Mouse (Mus musculus): ENCODE results near the gene Phf24. TPM values are rescaled to one million over a fixed set of nuclear protein-coding genes. Genes with fewer than 3 reads are reported as not detected.

The Phf24 gene
- total RNA-seq, 2 experiments from 2014 or later = 3.4 to 5.4 TPM

DNA sequence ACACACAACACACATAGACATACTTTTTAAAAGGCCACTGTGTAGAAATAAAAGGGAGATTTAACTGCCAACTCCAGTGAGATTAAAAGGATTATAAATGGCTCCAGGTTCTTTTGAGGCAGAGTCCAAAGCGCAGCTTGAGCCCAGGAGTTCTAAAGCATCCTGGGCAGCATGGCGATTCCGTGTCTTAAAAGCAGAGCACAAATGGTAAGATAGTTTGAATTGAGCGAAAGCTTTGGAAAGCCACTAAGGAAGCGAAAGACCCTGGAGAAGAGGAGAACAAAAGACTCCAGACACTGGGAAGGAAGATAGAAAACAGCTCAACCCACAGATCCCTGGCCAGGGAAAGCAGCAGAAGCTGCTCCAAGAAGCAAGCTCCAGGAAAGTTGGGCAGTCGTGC, 11.5 kb upstream of the Phf24 start:
- no peak for DNase-seq (ENCODE audit: low spot score in 2 of 2)

DNA sequence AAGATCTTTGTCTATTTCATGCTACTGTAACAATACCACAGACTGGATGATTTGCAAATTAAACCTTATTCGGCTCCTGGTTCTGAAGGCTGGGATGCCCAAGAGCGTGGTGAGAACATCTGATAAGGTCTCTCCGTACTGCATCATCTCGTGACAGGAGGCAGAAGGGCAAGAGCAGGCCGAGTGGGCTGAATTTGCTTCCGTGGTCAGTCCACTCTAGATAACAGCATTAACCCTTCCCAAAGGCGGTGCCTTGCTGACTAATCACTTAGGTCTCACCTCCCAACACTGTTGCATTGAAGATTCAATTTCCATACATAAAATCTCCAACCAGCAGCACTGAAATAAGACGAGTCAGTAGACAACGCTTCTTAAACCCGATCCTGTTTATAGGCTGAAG, 3.1 kb upstream of the Phf24 start:
- DNase-seq (ENCODE audit: low spot score in 2 of 2) = no peak

DNA sequence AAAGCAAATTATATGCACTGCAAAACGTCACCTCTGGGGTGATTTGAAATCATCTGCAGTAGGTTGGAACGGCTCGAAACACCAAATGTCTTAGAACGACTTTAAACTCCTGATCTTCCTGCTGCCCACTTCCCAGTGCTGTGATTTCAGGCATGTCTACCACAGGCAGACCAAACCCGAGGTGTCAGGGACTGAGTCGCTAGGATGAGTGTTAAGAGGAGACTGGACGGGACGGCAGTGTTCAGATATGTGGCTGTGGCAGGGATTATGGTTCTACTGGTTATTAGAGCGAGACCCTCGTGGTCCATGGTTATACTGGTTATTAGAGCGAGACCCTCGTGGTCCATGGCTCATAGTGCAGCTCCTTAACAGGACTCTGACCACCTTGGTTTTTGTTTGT, 1.1 kb upstream of the Phf24 start:
- no peak for DNase-seq (ENCODE audit: low spot score in 2 of 2)

DNA sequence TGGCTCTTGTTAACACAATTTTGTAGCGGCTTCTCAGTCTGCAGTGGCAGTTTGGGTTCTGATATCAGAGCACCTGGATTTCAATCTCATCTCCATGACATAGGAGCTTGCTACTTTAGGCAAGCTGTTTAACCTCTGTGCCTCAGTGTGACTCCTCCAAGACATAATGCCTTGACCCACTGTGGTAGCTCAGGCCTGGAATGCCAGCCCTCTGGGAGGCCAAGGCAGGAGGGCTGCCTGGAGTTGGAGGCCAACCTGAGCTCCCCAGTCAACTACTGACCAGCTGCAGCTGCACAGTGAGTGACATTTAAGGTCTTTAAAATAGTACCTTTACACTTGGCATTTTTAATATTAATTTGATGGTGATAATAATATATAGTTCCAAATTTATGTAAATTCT, 494 bp upstream of the Phf24 start:
- DNase-seq (ENCODE audit: low spot score in 2 of 2) = no peak

DNA sequence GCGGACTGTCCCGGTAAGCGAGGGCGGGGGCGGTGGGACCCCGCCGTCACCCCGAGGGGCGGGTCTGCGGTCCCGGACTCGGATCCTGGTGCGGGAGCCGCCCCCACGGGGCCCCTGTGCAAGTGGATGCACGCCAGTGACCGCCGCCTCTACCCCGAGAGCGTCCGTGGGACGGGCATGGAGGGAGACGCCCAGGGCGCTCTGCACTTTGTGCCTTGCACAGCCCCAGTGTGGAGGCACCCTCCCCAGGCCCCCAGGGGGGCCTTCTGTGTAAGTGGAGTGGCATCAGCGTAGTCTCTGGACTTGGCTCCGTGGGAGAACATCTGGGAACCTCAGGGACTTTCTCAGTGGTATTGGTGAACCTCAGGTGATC, 928 bp downstream of the Phf24 start:
- no peak for DNase-seq (ENCODE audit: low spot score in 2 of 2)

DNA sequence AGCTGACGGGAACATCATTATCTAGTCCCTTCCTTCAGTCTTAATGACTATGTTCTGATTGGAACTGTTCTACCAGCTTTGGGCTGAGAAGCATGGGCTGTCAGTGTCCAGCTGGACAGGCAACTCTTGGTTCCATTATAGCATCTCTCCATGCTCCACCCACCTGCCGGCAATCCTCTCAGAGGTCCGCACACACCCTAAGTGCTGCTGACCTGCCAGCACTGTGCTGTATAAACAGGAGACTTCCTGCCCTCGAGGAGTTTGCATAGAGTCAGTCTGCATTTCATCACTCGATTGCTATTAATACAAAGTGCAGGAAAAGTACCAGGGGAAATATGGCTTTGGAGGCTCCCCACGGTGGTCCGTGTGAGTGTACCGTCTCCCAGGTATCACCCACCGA, 4.3 kb downstream of the Phf24 start:
- DNase-seq (ENCODE audit: low spot score in 2 of 2) = no peak

DNA sequence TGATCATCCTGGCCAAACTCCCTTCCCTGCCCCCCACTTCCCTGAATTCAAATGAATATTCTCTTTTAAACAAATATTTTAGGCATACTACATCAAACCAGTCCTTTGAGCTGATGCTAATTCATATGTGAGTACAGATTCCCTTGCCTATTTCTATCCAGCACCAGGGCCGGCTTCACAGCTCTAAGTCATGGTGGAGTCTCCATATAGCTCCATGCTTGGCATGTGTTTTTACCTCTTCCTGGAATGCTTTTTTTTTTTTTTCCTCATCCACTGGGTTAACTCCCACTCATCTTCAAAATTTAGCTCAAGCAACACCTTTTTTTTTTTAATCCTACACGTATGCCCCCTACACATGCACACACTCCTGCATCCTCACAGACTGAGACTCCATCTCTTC, 5.1 kb downstream of the Phf24 start:
- DNase-seq (ENCODE audit: low spot score in 2 of 2) = no peak

DNA sequence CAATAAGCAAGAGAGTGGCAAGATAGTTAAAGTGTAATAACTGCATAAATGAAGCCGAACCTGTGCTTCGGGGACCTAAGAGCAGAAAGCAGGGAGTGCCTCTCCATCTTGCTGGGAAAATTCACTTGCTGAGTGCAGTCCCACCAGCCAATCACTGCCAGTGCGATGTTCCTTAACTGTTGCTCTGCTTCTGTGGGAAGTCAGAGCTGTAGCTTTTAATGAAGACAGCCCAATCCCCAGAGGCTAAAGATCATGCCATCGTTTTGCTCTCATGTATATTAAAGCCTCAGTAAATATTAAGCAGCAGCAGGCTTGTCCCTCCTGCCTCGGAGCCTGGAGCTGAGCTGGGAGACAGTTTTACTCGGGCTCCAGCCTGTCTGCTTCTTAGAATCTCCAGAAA, 5.6 kb downstream of the Phf24 start:
- DNase-seq (ENCODE audit: low spot score in 2 of 2) = no peak

DNA sequence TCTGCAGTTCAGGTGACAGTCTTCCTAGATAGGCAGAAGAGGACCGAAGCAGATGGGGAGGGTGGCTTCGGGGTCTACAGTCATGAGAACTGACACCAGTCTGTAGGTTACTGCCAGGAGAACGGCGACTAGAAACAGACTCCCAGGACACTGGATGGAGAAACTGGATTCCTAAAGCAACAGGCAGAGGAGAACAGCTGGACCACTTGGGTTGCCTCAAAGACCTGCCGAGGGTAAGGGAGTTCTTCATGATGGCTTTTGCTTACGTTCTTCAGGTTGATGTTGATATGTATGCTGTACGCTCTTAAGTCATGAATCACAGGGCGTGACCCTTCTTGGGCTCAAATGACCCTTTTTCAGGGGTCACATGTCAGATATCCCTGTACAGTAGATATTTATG, 6.0 kb downstream of the Phf24 start:
- no peak for DNase-seq (ENCODE audit: low spot score in 2 of 2)

DNA sequence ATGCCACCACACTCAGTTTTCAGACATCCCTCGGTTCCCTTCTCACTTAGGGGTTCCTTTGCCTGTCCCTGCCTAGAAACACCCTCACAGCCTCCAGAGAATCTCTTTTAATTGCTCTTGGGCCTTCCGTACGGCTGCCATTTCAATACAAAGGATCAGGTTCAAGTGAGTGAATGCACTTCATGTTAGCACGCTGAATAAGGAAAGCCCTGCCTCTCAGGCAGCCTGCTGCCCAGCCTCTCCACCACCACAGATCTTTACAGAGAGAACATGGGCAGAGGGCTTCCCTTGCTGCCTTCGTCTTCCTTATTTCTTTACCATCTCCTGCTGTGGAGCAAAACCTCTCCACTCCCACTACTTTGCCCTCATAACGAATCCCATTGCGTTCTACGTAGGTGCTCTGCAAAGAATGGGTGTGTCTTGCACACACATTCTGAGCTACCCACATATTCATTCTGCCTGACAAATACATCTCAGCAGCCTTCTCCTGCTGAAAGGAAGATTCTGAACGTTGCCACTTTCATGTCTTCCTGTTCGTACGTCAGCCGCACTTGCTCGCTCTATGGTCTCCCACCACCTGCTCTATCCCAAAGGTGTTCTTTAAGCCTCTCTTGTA, 7.7 kb downstream of the Phf24 start:
- no peak for DNase-seq (ENCODE audit: low spot score in 2 of 2)

DNA sequence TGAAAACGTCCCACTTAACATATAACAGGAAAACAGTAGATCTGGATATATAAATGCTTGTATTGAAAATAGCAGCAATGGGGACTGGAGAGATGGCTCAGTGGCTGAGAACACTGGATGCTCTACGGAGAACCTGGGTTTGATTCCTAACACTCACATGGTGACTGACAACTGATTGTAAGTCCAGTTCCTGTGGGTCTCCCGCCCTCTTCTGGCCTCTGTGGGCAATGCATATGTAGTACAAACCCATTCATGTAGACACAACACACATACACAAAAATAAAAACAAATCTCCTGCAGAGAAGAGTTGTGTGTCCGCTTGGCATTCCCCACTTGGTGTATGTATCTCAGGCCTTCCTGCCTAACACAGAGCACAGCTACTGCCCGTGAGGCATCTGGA, 11.7 kb downstream of the Phf24 start:
- no peak for DNase-seq (ENCODE audit: low spot score in 2 of 2)

DNA sequence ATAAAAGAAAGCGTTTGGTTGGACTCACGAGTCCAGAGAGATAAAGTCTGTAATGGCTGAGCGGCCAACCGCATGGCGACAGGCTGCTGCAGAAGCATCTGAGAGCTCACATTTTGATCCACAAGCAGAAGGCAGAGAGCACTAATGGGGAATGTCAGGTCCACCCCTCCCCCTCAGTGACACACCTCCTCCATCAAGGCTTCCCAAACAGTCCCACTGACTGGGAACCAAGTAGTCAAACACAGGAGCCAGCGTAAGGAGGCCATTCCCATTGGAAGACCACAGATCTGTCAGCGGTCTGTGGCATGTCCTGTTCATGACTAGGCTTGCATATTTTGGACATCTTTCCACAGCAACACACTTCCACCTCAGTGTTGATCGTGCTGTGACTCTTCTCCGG, 12.5 kb downstream of the Phf24 start:
- DNase-seq (ENCODE audit: low spot score in 2 of 2) = no peak

DNA sequence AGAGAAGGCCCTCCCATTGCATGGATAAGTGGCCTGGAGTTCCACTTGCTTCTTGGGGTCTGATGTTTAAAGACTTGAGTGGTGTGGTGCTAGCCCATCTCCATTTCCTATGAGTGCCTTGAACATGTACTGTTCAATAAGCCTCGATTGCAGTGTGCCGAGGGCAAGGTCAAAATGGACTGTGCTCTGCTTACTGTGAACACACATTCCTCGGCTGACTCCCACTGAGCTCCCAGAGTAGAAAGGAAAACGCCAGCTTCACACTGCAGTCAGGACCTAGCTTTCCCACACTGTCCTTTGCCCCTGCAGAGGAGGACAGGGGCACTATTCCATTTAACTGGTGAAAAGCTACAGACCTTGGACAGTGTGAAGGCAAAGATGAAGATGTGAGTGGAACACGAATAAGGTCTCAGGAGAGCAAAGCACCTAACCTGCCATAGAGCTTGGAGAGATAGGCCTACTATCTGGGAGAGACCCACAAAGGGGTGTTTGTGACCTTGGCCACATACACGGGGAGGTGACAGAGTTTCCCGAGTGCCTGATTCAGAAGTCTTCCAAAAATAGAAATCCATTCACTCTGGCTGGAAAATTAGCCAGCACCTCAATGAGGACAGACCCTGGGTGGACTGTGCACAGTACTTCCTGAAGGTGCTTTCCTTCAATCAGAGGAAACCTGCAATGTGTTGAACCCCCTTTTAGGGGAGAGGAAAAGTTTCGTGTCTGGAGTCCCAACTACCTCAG, 15.9 kb downstream of the Phf24 start:
- DNase-seq (ENCODE audit: low spot score in 2 of 2) = no peak

DNA sequence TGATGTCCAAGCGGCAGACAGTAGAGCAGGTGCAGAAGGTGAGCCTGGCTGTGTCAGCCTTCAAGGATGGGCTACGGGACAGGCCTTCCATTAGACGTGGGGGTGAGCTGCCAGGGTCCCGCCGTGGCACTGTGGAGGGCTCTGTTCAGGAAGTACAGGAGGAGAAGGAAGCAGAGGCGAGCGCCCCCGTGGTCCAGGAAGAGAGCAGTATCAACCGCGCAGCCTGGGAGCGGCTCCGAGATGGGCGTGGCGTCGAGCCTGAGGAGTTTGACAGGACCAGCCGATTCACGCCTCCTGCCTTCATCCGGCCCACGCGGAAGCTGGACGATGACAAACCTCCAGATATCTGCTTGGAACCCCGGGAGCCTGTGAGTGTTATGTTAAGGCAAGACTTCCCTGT, 17.2 kb downstream of the Phf24 start:
- DNase-seq (ENCODE audit: low spot score in 2 of 2) = no peak

DNA sequence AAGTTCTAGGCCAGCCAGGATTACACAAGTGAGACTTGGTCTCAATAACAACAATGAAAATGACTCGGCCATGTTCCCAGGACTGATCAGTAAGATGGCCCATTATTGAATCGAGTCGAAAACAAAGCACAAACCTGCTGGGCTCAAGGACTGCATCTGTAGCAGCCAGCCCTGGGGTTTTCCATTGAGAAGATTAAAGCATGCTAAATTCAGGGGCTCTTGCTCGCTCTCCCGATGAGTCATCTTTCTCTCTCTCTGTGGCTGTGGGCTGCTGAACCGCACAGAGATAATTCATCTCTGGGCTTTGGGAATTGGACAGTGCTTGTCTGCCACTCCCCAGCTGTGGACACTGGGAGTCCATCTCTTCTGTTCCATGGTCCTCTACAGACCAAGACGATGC, 24.9 kb downstream of the Phf24 start:
- DNase-seq (ENCODE audit: low spot score in 2 of 2) = no peak

DNA sequence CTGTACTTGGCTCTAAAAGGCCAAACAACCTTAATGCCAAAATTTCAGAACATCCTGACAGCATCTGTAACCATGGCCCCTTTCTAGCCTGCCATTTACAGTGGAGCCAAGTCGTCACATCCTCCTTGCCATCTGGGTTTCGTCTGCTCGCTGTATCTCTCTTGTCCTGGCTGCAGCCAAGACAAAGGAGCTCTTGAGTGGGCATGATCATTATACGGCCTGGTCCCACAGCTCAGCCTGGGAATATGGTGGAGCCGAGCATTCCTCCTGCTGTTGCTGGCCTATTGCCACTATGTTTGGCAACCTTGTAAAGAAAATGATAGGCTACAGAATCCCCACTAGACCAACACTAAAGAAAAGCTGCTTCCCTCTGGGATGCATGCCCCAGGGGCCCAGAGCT, 26.9 kb downstream of the Phf24 start:
- DNase-seq (ENCODE audit: low spot score in 2 of 2) = no peak

DNA sequence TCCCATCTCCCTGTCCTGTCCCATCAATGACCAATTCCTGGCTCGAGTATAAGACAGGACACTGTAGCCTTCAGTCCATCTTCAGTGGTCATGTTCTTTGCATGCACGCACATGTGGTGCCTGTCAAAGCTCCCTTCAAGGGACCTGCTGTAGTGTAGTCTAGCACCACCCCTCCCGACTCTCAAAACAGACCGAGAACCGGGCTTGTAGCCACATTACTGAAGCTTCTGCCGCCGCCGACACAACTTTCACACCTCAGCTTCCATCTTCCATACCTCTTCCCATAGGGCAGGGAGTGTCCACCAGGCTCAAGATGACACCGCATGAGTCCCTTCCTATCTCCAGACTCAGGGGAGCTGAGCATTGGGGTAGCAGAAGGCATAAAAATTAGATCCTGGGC, 27.7 kb downstream of the Phf24 start:
- no peak for DNase-seq (ENCODE audit: low spot score in 2 of 2)

DNA sequence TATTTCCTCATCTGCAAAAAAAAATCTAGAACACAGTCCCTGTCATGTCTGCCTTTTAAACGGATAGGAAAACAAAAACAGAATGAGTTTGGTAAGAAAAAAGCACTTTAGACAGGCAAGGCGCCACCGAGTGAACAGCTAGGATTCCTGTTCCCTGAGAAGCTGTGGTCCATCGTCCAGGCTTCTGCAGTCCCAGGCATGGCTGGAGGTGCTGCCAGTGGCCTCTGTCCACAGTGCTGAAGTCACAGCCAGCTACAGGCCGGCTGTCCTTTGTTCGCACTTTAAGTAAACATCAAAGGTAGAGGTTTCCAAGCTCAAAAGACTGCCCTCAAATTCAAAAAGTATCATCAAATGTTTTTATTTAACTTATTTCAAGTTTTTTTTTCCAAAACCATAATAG, 28.6 kb downstream of the Phf24 start:
- no peak for DNase-seq (ENCODE audit: low spot score in 2 of 2)

DNA sequence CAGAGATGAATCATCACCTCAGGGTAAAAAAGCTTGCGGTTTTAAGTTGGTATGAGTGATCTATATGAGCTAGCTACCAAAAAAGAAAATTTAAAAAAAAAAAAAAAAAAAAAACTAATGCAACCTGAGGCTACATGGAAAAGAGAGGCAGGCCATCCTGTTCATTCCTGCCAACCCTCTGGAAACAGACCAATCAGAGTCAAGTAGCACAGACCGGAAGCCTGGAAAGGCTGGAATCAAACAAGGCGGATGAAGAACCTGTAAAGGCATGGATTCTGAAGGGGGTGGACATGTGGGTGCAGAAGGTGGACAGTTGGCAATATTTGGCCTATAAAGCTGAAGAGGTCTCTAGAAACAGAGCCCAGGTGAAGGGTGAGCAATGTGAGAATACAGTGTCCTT, 29.0 kb downstream of the Phf24 start:
- DNase-seq (ENCODE audit: low spot score in 2 of 2) = no peak

DNA sequence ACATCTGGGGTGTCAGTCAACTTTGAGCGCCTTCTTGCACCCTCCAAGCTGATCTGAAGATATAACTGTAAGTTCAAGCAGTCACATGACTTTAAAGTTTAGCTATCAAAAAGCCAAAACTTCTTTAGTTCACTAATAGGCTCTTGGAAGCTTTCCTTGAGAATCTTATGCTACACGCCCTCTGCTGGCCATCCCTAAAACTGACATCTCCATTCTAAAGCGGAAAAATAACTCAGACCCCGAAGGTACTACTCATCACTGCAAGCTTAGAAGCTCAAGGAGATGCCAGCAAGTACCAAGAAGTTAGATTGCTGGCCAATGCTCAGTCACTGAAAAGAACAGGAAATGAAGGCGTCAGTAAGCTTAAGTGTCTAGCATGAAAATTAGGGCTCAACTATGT, 29.5 kb downstream of the Phf24 start:
- no peak for DNase-seq (ENCODE audit: low spot score in 2 of 2)

DNA sequence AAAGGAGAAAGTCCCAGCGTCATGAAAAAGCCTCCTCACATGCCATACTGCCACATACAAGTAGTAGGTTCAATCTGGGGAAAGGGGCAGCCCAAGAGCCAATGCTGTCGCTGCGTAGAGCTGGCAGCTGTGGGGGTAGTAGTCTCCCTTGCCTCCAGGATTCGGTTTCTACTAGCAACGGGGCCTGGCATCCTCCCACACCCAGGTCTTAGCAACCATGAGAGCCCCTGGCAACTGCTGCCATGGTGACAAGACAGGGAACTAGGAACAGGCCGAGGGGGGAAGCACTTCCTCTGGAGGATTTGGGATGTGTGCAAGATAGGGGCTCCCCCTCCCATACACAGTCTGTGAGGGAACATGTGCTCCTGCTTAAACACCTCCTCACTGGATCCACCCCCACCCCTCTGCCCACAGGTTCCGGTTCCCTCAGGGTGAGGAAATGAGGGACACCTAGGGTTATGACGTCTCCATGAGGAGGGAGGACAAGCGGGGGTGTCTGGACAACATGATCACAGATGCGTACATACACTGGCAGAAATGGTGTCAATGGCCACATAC, 30.4 kb downstream of the Phf24 start:
- DNase-seq (ENCODE audit: low spot score in 2 of 2) = no peak

DNA sequence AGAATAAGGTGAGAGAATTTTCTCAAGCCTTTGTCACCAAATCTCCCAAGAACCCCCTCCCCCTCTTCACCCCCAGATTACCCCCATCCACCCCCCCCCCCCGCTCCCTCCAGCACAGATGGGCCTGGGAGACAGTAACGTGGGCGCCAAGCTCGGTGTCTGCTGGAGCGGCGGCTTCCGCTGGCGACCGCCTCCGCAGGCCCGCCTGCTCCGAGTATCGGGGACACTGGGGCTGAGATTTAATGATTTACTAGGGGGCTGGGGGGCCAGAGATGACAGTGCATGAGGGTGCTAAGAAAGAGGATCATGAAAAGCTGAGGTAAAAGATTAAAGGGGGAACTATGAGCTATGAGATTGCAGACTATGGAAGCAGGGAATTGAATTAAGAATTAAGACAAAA, 32.1 kb downstream of the Phf24 start:
- no peak for DNase-seq (ENCODE audit: low spot score in 2 of 2)

DNA sequence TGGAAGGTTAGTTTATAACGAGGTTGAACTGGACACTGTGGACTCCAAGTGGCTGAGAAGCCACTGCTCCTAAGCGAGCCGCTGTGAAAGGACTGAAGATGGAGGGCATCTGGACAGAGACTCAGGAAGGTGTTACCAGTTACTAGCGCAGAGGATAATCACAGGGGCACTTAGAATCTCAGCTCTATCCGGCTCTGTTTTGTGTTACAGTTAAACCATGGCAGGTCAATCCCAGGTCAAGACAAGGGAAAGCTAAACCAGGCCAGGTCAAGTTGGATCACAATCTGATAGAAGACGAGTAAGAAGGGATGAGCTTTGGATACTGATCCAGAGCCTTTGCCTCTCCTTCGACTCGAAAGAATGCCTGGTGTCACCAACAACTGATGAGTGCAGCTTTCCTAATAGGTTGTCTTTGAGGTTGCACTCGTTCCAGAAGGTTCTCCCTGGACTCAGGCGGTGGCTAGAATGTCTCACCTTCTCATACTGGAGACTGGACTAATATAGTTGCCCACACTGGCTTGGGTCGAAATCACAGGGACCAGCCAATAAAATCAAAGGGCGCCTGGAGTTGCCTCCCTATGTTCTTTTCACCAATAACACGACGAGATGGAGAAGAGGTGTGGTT, 32.7 kb downstream of the Phf24 start:
- no peak for DNase-seq (ENCODE audit: low spot score in 2 of 2)
